Mouse (Mus musculus) naive thymus-derived CD4-positive, alpha-beta T cell, adult 2 months (primary cell): ENCODE measurements around the gene Sox10.
A peak's percentile ranks its signal among the peaks of the same experiment; 100 is the strongest.

ENCODE experiments used
- DNase-seq: peaks from one replicate; pipeline ENCODE4 v3.0.0-alpha.2; 2011; ENCODE audit warnings: low read depth

Sox10 gene

DNA sequence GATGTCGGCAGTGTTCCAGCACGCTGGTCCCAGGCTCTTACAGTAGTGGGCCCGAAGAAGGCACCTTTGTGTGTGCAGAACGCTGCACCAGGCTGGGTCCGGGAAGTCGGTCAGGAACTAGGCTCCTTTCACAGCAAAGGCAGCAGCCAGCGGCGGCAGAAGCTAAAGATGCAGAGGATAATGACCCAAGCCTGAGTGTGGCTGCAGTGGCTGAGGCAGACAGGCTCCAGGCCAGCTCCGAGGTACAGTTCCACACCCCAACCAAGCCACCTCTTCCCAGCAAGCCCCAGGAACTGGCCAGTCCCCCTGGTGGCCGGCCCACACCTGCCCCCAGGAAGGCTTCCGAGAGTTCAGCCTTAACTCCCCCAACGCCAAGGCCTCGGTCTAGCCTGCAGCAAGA is 42.5 kb downstream of the Sox10 start:
- no peak for DNase-seq

DNA sequence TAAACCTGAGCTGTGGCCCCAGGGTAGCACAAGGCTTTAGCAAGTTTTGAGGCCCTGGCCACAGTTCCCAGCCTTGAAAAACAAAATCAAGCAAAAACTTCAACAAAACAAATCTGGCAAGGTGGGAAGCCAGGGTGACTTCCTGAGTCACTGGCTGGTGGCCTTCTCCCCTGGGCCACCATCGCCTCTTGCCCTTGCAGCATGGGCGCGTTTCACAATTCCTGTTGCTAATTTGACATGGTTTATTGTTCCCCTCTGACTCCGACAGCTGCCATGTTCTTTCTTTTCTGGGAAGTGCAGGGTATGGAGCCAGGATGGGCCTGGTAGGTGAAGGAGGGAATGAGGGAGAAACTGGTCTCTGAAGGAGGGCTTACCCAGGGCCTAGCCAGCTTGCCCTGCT is 42.9 kb downstream of the Sox10 start:
- no peak for DNase-seq

DNA sequence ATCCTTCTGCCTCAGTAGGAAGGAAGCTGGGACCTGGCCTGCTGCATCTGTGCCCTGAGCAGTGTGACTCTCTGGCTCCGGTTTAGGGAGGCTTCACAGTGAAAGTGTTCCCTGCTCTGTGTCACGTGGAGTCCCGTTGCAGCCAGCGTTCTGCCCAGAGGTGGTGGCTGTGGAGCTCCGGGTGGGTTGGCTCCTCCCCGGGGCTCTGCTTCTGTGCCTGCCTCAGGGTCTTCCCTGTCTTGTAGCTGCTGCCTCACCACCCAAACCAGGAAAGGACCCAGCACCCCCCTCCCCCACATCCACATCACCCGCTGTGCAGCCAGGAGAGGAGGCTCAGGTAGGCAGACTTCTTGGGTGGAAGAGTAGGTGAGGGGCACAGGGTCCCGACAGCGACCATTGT is 45.5 kb downstream of the Sox10 start:
- no peak for DNase-seq

DNA sequence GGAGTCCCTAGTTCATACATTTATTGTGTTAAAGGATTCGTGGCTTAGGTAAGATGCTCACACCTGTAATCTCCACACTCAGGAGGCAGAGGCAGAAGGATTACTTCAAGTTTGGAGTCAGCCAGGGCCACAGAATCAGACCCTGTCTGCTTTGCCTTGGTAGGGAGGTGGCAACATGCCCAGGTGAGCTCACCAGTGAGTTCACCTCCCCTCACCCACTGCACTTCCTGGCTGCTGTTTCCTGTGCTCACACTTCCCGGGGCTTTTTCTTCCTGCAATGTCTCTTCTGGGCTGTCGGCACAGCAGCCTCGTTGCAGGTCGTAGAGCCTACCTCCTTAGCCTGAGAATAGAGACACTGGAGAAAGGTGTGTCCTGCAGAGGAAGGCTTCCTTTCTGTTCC is 49.8 kb downstream of the Sox10 start:
- DNase-seq: peak; percentile 69

DNA sequence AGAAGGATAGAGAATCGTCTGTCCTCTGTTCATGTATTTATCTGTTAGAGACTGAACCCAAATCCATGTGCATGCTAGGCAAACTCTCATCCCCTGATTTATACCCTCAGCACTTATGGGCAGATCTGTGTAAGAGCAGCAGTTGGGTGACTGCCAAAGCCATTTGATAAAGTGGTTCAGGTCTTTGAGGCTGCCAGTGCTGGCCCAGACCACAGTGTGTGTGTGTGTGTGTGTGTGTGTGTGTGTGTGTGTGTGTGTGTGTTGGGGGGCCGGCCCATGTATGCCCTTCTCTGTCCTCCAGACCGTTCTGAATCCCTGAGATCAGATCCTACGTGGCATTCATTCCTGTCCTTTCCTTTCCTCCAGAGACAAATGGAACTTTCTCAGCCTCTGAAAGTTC is 53.3 kb downstream of the Sox10 start:
- no peak for DNase-seq

DNA sequence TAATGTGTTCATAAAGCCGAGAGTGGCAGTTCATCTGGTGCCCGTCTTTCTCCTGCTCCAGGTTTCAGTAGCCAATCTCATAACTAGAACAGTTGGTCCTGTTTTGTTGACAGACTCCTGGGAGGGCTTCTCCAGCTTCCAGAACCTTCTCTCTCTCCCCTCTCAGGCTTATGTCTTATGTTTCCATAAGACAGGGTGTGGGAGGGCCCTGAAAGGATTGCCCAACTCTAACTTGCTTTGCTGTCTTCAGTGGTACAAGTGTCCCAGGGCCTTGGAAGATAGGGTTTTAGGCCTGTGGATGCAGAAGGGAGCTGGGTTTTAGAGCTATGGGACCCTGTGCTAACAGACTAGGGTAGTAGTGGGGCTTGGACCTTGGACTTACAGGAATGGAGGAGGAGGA is 54.5 kb downstream of the Sox10 start:
- no peak for DNase-seq

DNA sequence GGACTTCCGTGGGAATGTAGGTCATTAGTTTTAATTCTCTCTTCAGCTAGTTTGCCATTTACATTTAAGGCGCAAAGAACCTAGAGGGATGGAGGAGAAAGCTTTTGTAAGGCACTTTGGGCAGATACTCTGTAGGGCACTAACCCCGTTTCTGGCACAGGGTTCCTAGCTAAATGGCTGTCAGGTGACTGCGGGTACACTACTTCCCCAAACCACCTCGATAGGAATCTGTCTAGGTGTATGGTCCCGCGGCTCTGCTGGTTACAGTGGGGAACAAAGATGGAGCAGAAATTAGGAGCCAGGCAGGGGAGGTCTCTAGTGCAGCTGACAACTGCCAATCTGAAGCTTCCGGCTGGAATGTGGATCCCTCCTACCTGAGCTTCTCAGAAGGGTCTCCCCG is 55.0 kb downstream of the Sox10 start:
- DNase-seq: no peak

DNA sequence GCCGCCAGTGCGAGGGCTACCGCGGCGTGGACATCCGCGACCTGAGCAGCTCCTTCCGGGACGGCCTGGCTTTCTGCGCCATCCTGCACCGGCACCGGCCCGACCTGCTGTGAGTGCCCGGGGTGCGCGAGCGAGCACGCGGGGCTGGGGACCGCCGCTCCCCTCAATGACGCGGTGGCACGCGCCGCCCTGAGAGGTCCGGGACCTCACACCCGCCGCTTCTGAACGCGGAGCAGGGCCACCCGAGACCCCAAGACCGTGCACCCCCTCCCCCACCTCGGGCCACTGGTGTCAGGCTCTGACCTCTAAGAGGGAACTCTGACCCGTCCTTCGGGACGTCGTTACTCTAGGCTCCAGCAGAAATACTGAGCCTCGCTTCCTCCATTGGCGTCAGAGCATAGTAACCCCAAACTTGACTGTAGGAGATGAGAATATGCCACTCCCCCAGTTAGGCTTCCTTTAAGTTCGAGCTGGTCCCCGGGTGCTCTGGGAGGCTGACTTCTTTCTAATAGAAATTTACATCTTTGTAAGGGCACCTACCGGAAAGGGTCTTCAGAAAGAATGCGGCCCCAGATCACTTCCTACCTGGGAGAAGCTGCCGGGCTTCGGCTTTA is 55.6 kb downstream of the Sox10 start:
- peak; percentile 67 for DNase-seq

DNA sequence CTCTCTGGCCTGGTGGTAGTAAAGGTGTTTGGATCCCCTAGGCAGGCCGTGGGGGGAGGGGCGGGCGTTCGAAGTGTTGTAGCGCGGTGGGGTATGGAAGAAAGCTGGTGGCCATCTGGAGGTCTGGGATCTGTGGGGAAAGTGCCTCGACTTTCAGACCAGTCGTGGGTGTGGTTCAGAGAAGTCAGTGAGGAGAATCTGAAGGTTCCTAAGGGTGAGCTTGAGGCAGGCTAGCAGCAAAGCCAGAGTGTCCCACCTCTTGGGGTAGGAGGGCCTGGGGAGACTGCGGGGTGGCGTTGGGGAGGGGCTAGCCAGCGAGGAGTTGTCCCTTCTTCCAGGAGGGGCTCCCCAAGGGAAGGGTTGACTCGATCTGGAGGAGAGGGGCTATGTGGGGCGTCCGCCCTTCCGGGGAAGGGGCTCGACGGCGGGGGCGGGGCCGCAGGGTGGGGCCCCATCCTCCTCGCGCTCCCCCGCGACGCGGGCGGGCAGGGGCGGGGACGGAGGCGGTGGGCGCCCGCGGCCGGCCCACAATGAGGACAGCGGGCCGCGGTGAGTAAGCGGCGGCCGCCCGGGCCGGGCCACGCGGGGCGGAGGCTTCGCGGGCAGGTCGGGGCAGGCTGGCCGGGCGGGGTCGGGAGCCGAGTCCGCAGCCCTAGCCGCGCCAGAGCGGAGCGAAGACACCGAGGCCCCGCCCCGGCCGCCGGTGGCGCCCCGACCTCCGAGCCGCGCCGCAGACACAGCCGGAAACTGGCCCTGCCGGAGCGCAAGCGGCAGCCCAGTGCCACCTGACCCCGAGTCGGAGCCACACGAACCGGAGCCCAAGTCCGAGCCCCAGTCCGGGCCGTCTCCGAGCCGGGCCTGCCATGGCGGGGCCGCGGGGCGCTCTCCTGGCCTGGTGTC is 56.4 kb downstream of the Sox10 start, which contains the start of gene Micall1:
Gene Micall1, plus strand, starts transcription at position 478 of the 900 bp plus-strand sequence.
- peak; percentile 73 for DNase-seq

DNA sequence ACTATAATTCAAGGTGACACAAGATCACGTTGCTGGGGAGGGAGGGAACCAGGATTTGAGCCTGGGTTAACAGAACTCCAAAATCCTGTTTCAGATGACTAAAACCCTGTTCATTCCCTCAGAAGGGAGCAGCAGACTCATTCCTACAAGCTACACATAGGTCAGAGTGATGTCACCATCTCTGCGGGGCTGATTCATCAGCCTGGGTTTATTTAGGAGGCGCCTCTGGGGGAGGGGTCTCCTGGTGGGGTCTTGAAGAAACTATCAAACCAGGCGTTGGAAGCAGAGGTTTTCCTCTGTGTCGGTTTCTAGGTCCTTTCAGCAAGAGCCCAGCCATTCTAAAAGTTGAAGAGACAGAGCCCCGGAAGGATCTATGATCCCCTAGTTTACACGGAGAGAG is 57.1 kb downstream of the Sox10 start:
- DNase-seq: no peak

DNA sequence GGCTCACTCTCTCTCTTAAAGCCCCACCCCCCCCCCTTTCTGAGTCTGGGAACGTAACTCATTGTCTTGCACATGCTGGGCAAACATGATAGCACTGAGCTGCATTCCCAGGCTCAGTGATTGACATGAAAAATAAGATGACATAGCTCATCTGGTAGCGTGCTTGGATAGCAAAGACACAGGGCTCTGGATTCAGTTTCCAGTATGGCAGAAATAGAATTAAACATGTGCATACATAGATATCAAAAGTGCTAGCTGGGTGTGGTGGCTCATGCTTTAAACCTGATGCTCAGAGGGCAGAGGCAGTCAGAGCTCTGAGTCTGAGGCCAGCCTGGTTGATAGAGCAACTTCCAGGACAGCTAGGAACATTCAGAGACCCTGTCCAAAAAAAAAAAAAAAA is 59.2 kb downstream of the Sox10 start:
- no peak for DNase-seq
